Mouse (Mus musculus) lung, postnatal 0 days (tissue): ENCODE measurements around the gene Sebox. TPM values are rescaled to one million over a fixed set of nuclear protein-coding genes. Genes with fewer than 3 reads are reported as not detected.

Experiments
- ATAC-seq: fragments of 200-750 bp; cut with Nextera tagmentation; 2 replicates; pipeline ENCODE4 v1.8.0; 2017; ENCODE audit warnings: moderate library complexity
- DNase-seq: peaks from one replicate; pipeline ENCODE4 v3.0.0-alpha.2; 2016; ENCODE audit warnings: low spot score
- H3K27ac ChIP-seq: fragments of 300-500 bp; sonication (generic); 2 replicates; pipeline ENCODE4 v1.5.1; 2014; ENCODE audit warnings: antibody characterized with exemption, mild to moderate bottlenecking, low read length, mixed read lengths
- H3K27me3 ChIP-seq: fragments of 300-500 bp; sonication (generic); replicated peaks from 2 replicates; pipeline ENCODE4 v1.6.1; 2014; ENCODE audit warnings: low read length, mixed read lengths; ENCODE audit not compliant: insufficient read depth
- H3K36me3 ChIP-seq: fragments of 300-500 bp; sonication (generic); 2 replicates; pipeline ENCODE4 v1.6.1; 2014; ENCODE audit warnings: low read length, mixed read lengths; ENCODE audit not compliant: insufficient read depth
- H3K4me1 ChIP-seq: fragments of 300-500 bp; sonication (generic); 2 replicates; pipeline ENCODE4 v1.6.1; 2014; ENCODE audit warnings: antibody characterized with exemption, low read depth, low read length, mixed read lengths; ENCODE audit not compliant: insufficient read depth
- H3K4me2 ChIP-seq: fragments of 300-500 bp; sonication (generic); replicated peaks from 2 replicates; pipeline ENCODE4 v1.6.1; 2014; ENCODE audit warnings: low read depth, mild to moderate bottlenecking, low read length, moderate library complexity, mixed read lengths
- H3K4me3 ChIP-seq: fragments of 300-500 bp; sonication (generic); 2 replicates; pipeline ENCODE4 v1.5.1; 2014; ENCODE audit warnings: low read depth, low read length
- H3K9ac ChIP-seq: fragments of 300-500 bp; sonication (generic); replicated peaks from 2 replicates; pipeline ENCODE4 v1.6.1; 2014; ENCODE audit warnings: low read depth, mild to moderate bottlenecking
- H3K9me3 ChIP-seq: fragments of 300-500 bp; sonication (generic); 2 replicates; pipeline ENCODE4 v1.6.1; 2016; ENCODE audit warnings: low read length, mixed read lengths
- CTCF ChIP-seq: IDR thresholded peaks from 2 replicates; pipeline ENCODE4 v1.5.1; 2016; ENCODE audit warnings: antibody characterized with exemption, mild to moderate bottlenecking
- EP300 ChIP-seq: IDR thresholded peaks from 2 replicates; pipeline ENCODE4 v1.6.1; 2016; ENCODE audit warnings: antibody characterized with exemption, mild to moderate bottlenecking, control low read depth
- WGBS: fragments of 180-500 bp; shearing (Covaris S2); extraction: QIAGEN DNeasy Blood & Tissue Kit; methylation state at CpG from one replicate; pipeline ENCODE4 v1.1.7; 2014; 5-methylcytosine and 5-hydroxymethylcytosine counted together
- polyA plus RNA-seq: library from polyadenylated mRNA; unstranded; fragments of >200 nt; fragmentation: Nextera tagmentation; extraction: Ambion mirVana; gene quantifications from 2 replicates; pipeline ENCODE4 v1.2.1, GENCODE M21; 2015

Gene Sebox
- polyA plus RNA-seq, 1 experiment from 2014 or later, result not detected

- no peak; the same call in 1 of the 2 replicates for TF ChIP-seq EP300
- no peak for TF ChIP-seq CTCF
- under 1% methylated on average over 23 of the region's 23 CpGs for WGBS
- H3K9ac ChIP-seq, result peak overlapping the region; percentile 71
- no peaks in the 10 kb centered on the region for H3K9me3 ChIP-seq
- peak overlapping the region; percentile 79 for H3K4me3 ChIP-seq
- peak overlapping the region; percentile 70 for H3K4me2 ChIP-seq
- 0 out of 2 replicates have a peak, but pooled peaks cover 4% of the 10 kb centered on the region for H3K36me3 ChIP-seq
- ATAC-seq, result peak; percentile 47
- H3K27ac ChIP-seq, result peak overlapping the region; percentile 98
- no peaks in the 10 kb centered on the region for H3K27me3 ChIP-seq
- peaks cover 4% of the 10 kb centered on the region; the same call in 1 of the 2 replicates for H3K4me1 ChIP-seq
- DNase-seq, result peak; percentile 96
These were observed 32.3 kb downstream of the Sebox start for GRCm38 (mm10) chr11:78535376-78536079.

- peak within 1 kb of the TSS; percentile 70 for H3K4me2 ChIP-seq
- TF ChIP-seq CTCF (peak; percentile 13; the same call in 1 of the 2 replicates), EP300 (peak; percentile 79)
- H3K9ac ChIP-seq, result peak within 1 kb of the TSS; percentile 83
- H3K9me3 ChIP-seq, result no peaks in the 10 kb centered on the region
- H3K4me3 ChIP-seq, result peak within 1 kb of the TSS; percentile 79
- H3K36me3 ChIP-seq, result 0 out of 2 replicates have a peak, but pooled peaks cover 9% of the 10 kb centered on the region
- WGBS, result under 1% methylated on average over 52 of the region's 52 CpGs
- H3K27me3 ChIP-seq, result no peaks in the 10 kb centered on the region
- H3K27ac ChIP-seq, result peak within 1 kb of the TSS; percentile 98
- peaks cover 4% of the 10 kb centered on the region; the same call in 1 of the 2 replicates for H3K4me1 ChIP-seq
- DNase-seq, result peak; percentile 100
- ATAC-seq, result peak; percentile 97
These were observed 32.9 kb downstream of the Sebox start, which contains the start of the genes Tnfaip1 and Ift20 for GRCm38 (mm10) chr11:78536080-78536689. TSS of gene Tnfaip1 (minus strand) at chr11:78536332. TSS of gene Ift20 (plus strand) at chr11:78536361.

GRCm38 (mm10) chr11:78536690-78537084, 33.4 kb downstream of the Sebox start:
- DNase-seq, result no peak
- H3K4me2 ChIP-seq, result peak overlapping the region; percentile 70
- H3K27me3 ChIP-seq, result no peaks in the 10 kb centered on the region
- peak overlapping the region; percentile 79 for H3K4me3 ChIP-seq
- H3K9me3 ChIP-seq, result no peaks in the 10 kb centered on the region
- TF ChIP-seq CTCF (no peak), EP300 (no peak)
- 0 out of 2 replicates have a peak, but pooled peaks cover 9% of the 10 kb centered on the region for H3K36me3 ChIP-seq
- WGBS, result 1% methylated on average over 14 of the region's 14 CpGs
- ATAC-seq, result no peak; the same call in 1 of the 2 replicates
- H3K4me1 ChIP-seq, result peaks cover 4% of the 10 kb centered on the region; the same call in 1 of the 2 replicates
- peak overlapping the region; percentile 83 for H3K9ac ChIP-seq
- H3K27ac ChIP-seq, result peak overlapping the region; percentile 92

DNA sequence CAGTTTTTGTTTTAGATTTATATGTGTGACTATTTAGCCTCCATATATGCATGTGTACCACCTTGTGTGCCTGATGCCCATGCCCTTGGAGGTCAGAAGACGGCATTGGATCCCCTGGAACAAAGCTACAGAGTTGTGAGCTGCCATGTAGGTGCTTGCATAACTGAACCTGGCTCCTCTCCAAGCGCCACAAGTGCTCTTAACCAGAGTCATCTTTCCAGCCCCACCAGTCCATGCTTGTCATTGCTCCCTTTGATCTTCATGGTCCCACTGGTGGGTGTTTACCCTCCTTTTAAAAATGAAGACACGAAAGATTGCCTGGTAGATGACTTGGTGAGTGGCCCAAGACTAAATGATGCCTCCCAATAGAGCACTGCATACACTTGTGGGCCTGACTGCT, 37.1 kb downstream of the Sebox start:
- Histone ChIP-seq H3K4me3 (no peak overlapping the region), H3K27me3 (no peaks in the 10 kb centered on the region), H3K27ac (no peak overlapping the region), H3K36me3 (peaks cover 14% of the 10 kb centered on the region; the same call in 1 of the 2 replicates), H3K9ac (no peak overlapping the region), H3K4me2 (no peak overlapping the region), H3K4me1 (0 out of 2 replicates have a peak, but pooled peaks cover 4% of the 10 kb centered on the region), H3K9me3 (no peaks in the 10 kb centered on the region)
- WGBS, result 60% methylated on average over 3 of the region's 3 CpGs
- TF ChIP-seq CTCF, result no peak
- TF ChIP-seq EP300, result peak; percentile 62; the same call in 1 of the 2 replicates
- no peak for DNase-seq
- ATAC-seq, result no peak

DNA sequence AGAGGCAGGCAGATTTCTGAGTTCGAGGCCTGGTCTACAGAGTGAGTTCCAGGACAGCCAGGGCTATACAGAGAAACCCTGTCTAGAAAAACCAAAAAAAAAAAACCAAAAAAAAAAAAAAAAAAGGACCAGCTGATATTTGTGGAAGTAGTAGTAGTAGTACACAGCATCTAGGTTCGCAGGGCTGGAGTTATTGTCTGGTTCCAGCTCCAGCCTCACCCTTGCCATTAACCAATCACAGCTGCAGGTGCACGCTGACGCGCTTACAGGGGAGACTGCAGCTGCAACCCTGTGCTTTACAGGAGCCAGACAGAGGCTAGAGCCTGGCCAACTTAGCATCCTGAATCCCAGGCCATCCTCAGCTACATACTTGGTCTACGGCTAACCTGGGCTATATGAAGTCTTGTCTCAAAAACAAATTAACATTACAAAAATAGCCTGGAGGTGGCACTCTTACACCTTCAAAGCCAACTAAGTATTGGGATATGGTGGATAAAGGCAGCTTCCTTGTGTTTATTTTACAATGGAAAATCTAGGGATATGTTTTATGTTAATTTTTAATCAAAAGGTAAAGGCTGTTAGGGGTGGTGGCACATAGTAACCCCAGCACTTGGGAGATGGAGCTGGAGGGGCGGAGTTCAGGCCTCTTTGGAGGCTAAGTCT, 41.3 kb downstream of the Sebox start:
- Histone ChIP-seq H3K9ac (no peak overlapping the region), H3K4me3 (no peak overlapping the region), H3K9me3 (no peaks in the 10 kb centered on the region), H3K27ac (no peak overlapping the region), H3K4me1 (peaks cover under 1% of the 10 kb centered on the region; the same call in 1 of the 2 replicates), H3K27me3 (no peaks in the 10 kb centered on the region), H3K36me3 (peaks cover 14% of the 10 kb centered on the region; the same call in 1 of the 2 replicates), H3K4me2 (no peak overlapping the region)
- 96% methylated on average over 7 of the region's 7 CpGs for WGBS
- no peak for TF ChIP-seq EP300
- peak; percentile 27 for TF ChIP-seq CTCF
- DNase-seq (no peak), ATAC-seq (no peak)
